Mouse (Mus musculus) MEL-GATA-1-ER (cell line): Measurements from ENCODE around the gene Olfr1431.
"Not testable (repeated sequence)": the region's sequence is repeated elsewhere in the genome, so short reads cannot be mapped to it uniquely, and the experiment has no call there.

Experiments used
- DNase-seq: peaks from one replicate; pipeline ENCODE4 v3.0.0-alpha.2; 2012; ENCODE audit warnings: low read depth; ENCODE audit errors: extremely low read depth

The Olfr1431 gene

DNA sequence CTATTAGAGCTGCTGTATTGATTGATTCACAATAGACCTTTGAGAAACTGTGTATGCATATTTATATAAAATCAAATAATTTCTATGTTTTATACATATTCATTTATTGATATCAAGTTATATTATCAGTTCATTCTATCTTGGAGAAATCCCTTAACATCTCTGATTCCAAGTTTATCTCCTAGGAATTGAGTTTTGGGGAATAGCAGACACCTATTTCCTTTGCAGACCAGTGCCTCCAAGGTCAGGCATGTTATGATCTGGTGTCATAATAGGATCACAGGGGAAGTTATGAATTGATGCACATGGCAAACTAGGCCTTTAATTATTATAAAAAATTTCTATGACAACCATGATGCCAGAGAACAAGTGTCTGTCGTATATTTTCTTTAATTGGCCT is at the start of gene Olfr1431:
Olfr1431 (plus strand) TSS at position 301 of the 400 bp plus-strand sequence.
- DNase-seq: no peak

DNA sequence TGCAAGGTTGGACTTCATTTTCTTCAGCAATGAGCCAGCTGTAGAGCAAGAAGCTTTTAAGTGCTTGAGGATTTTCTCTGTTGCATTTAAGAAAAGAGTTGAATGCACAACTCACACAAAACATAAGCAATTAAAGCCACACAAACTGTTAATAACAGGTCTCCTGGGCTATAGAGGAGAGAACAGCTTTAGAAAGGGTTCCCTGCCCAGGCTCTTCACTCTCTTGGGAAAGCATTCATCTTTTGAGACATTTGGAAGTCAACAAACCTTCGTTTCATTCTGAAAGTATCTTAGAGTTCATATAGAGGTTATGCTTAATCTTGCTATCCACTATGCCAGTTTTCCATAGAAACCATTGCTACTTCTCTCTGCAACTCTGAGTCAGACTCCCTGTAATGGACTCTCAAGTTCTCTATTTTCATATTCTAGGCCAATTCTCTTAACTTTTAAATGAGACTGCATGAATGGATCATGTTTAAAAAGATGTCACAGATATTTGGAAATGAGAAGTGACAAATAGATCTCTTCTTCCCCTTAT is 30.3 kb upstream of the Olfr1431 start, which contains the start of gene Olfr1555-ps1:
Olfr1555-ps1 (minus strand) TSS at position 51 of the 538 bp plus-strand sequence.
- DNase-seq: not testable (repeated sequence)

DNA sequence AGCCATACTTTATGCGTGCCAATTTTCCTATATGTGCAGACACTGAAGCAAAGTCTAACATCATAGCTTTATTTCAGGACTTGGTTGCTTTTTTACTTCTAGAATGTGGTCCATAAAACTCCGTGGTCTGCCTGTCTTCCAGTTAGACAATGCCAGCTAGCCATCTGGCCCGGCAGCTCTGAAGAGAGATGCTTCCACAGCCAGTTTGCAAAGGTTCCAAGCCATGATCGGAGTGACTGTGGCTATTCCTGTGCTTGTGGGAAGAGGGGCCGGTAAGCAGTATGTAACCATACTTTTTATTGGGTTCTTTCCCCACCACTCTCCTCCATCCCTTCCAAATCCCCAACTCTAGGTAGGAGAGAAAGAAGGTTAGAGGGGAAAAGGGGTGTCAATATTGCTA is 25.0 kb upstream of the Olfr1431 start:
- not testable (repeated sequence) for DNase-seq

DNA sequence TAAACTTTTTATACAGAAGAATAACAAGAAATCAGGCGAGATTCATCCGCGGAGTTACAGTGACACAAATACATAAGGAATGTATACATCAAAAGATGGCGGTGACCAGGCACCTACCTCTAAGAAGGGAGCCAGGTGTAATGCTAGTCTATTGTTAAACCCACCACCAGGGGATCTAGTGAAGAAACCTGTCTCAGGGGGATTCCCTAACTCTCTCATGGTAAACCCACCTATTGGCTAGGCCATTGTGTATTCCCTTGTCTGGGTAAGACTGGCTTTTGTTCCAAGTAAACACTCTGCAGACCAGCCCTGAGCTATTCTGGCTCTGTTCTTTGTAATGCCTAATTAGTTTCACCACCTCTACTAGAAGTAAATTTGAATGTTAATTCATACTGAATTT is 1.4 kb upstream of the Olfr1431 start:
- DNase-seq: not testable (repeated sequence)

DNA sequence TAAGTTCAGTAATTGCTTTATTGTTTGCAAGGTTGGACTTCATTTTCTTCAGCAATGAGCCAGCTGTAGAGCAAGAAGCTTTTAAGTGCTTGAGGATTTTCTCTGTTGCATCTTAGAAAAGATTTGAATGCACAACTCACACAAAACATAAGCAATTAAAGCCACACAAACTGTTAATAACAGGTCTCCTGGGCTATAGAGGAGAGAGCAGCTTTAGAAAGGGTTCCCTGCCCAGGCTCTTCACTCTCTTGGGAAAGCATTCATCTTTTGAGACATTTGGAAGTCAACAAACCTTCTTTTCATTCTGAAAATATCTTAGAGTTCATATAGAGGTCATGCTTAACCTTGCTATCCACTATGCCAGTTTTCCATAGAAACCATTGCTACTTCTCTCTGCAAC is 32.1 kb downstream of the Olfr1431 start, which contains the start of gene Olfr1432:
Olfr1432 (minus strand) TSS at position 101 of the 400 bp plus-strand sequence.
- DNase-seq: not testable (repeated sequence)

DNA sequence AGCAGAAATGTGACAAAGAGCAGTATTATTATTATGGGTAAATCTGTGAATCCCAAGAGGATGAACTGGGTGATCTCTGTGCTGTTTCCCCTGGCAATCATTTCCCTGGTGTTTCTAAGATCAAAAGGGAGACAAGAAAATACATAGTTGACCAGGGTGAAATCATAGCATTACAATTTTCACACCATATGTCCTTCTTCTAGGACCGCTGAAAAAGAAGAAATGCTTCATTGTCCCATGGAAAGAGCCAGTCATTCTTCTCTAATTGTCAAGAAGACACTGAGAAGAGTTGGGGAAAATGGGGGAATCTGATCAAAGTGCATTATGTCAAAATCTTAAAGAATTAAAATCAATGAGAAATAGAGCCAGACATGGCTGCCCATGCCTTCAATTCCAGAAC is 41.1 kb downstream of the Olfr1431 start, which contains the start of gene Olfr262:
Olfr262 (minus strand) TSS at position 101 of the 400 bp plus-strand sequence.
- DNase-seq: no peak

DNA sequence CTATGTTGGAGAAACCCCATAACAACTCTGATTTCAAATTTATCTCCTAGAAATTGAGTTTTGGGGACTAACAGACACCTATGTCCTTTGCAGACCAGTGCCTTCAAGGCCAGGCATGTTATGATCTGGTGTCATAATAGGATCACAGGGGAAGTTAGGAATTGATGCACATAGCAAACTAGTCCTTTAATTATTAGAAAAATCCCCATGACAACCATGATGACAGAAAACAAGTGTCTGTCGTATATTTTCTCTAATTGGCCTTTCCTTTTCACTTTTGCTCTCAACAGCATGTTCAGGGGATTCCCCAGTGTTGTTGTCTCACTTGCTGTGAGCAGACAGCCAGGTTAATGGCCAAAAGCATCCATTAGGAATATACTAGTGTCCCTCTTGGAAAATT is 60.3 kb downstream of the Olfr1431 start, which contains the start of gene Olfr235:
Olfr235 (plus strand) TSS at position 301 of the 400 bp plus-strand sequence.
- no peak for DNase-seq
